Mouse (Mus musculus): ENCODE measurements around the gene Ptdss2. TPM values are rescaled to one million over a fixed set of nuclear protein-coding genes. Genes with fewer than 3 reads are reported as not detected.

The Ptdss2 gene
- total RNA-seq, 2 experiments from 2014 or later, result 41.8 to 42.9 TPM

Other genes starting within 250 kb of the Ptdss2 start
- 100 to 1,000 TPM; 118 to 127 TPM for gene Psmd13, start 240.4 kb upstream of the Ptdss2 start, total RNA-seq (2021)
- 10 to 100 TPM; 31.3 to 33.8 TPM for gene Sirt3, start 240.1 kb upstream of the Ptdss2 start, total RNA-seq (2021)
- gene Cox8b, start 221.9 kb upstream of the Ptdss2 start, total RNA-seq (2021), result 1,000 to 10,000 TPM in 1 of 2 experiments, 100 to 1,000 TPM in 1; 964 to 1,065 TPM
- 1 to 10 TPM in 1 of 2 experiments, under 1 TPM in 1; 0.99 to 1.1 TPM for gene Nlrp6, start 201.5 kb upstream of the Ptdss2 start, total RNA-seq (2021)
- gene Pgghg, start 181.0 kb upstream of the Ptdss2 start, total RNA-seq (2021), result 10 to 100 TPM; 35.8 to 38.1 TPM
- gene Ifitm5, start 172.1 kb upstream of the Ptdss2 start, total RNA-seq (2021), result 1 to 10 TPM in 1 of 2 experiments, under 1 TPM in 1; 0.63 to 1.7 TPM
- gene Gm45717, start 166.4 kb upstream of the Ptdss2 start, total RNA-seq (2021), result not detected
- gene Ifitm2, start 166.4 kb upstream of the Ptdss2 start, total RNA-seq (2021), result 100 to 1,000 TPM; 430 to 633 TPM
- 1 to 10 TPM; 5.5 to 7.3 TPM for gene Ifitm1, start 155.2 kb upstream of the Ptdss2 start, total RNA-seq (2021)
- 100 to 1,000 TPM; 135 to 191 TPM for gene Ifitm3, start 111.6 kb upstream of the Ptdss2 start, total RNA-seq (2021)
- under 1 TPM in 1 of 2 experiments, not detected in 1; 0.99 TPM for gene Ifitm6, start 104.5 kb upstream of the Ptdss2 start, total RNA-seq (2021)
- gene Gm17387, start 93.3 kb upstream of the Ptdss2 start, total RNA-seq (2021), result not detected
- gene B4galnt4, start 61.3 kb upstream of the Ptdss2 start, total RNA-seq (2021), result under 1 TPM; 0.83 to 0.95 TPM
- gene Pkp3, start 44.2 kb upstream of the Ptdss2 start, total RNA-seq (2021), result 1 to 10 TPM; 1.4 to 1.5 TPM
- gene Sigirr, start 21.8 kb upstream of the Ptdss2 start, total RNA-seq (2021), result 1 to 10 TPM; 2.4 to 4.3 TPM
- under 1 TPM; 0.30 TPM for gene Ano9, start 4.6 kb upstream of the Ptdss2 start, total RNA-seq (2021)
- 100 to 1,000 TPM; 265 to 371 TPM for gene Rnh1, start 50.5 kb downstream of the Ptdss2 start, total RNA-seq (2021)
- 10 to 100 TPM; 89.1 to 93.9 TPM for gene Hras, start 71.6 kb downstream of the Ptdss2 start, total RNA-seq (2021)
- gene Lrrc56, start 71.8 kb downstream of the Ptdss2 start, total RNA-seq (2021), result 1 to 10 TPM; 4.7 to 8.8 TPM
- gene Lmntd2, start 91.7 kb downstream of the Ptdss2 start, total RNA-seq (2021), result under 1 TPM; 0.13 TPM
- 1 to 10 TPM; 3.6 to 4.1 TPM for gene Rassf7, start 93.5 kb downstream of the Ptdss2 start, total RNA-seq (2021)
- gene Phrf1, start 106.4 kb downstream of the Ptdss2 start, total RNA-seq (2021), result 10 to 100 TPM; 70.5 to 89.3 TPM
- 10 to 100 TPM; 13.5 to 14.9 TPM for gene Irf7, start 144.1 kb downstream of the Ptdss2 start, total RNA-seq (2021)
- 10 to 100 TPM in 1 of 2 experiments, 1 to 10 TPM in 1; 3.3 to 17.3 TPM for gene Cdhr5, start 154.4 kb downstream of the Ptdss2 start, total RNA-seq (2021)
- 1 to 10 TPM in 1 of 2 experiments, under 1 TPM in 1; 0.63 to 1.2 TPM for gene Sct, start 156.8 kb downstream of the Ptdss2 start, total RNA-seq (2021)
- gene Drd4, start 169.6 kb downstream of the Ptdss2 start, total RNA-seq (2021), result under 1 TPM in 1 of 2 experiments, not detected in 1; 0.56 TPM
- 10 to 100 TPM; 25.8 to 37.5 TPM for gene Deaf1, start 205.3 kb downstream of the Ptdss2 start, total RNA-seq (2021)
- gene Tmem80, start 205.4 kb downstream of the Ptdss2 start, total RNA-seq (2021), result 10 to 100 TPM; 23.9 to 27.1 TPM
- 1 to 10 TPM; 1.8 to 3.2 TPM for gene Eps8l2, start 216.5 kb downstream of the Ptdss2 start, total RNA-seq (2021)

Measured in adrenal gland, postnatal 36 days (tissue).